Mouse (Mus musculus) CH12F3 (cell line): ENCODE measurements around the gene Mettl7a2.

Source experiments
- in situ Hi-C: fragments of 300-500 bp; cut with MboI; formaldehyde crosslinking; loops from 2 replicates; pipeline ENCODE4 v1.14.3; 2020; ENCODE audit warnings: low sequenced_read_pairs

Gene Mettl7a2

DNA sequence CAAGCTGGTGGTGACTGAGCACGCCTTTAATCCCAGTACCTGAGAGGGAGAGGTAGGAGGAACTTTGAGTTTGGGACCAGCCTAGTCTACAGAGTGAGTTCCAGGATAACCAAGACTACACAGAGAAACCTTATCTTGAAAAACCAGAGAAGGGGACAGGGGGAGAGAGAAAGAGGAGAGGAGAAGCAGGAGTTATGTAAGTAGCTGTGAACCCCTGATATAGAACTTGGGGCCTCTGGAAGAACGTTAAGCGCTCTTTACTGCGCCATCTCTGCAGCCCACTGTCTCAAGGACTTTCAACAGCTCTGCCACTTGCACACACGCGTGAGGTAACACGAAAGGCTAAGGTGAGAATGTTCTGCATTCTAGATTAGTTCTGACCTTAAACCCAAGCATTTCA, 38.6 kb downstream of the Mettl7a2 start:
- in situ Hi-C loops, result no loop called here

DNA sequence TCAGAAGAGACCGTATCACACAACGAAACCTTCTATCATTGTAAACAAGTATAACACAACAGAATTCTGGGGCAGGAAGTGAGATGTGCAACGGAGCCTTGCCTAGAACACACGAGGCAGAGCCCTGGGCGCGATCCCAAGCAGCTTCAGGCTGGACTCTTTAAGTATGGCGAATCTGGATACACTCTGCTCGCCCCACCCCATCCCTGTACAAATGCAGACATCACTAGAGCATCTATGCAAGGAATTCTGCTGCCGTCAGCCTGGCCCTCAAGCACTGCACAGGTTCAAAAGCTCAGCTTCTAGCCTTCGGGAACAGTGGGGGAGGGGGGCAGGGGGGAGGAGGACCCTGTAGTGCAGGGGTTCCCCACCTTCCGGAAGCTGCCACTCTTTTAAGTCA, 40.0 kb downstream of the Mettl7a2 start:
- in situ Hi-C loops, result no loop called here

DNA sequence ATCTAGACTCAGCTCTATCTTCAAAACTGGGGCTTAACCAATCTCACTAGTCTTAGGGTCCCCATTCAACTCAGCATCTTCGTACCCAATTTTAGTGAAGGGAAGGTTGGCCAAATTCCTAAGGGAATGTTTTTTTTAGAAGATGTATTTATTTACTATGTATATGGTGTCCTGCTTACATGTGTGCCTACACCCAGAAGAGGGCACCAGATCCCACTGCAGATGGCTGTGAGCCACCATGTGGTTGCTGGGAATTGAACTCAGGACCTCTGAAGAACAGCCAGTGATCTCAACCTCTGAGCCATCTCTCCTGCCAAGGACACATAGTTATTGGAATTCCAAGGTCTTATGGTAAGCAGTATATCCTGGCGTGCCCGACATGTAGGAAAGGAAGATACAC, 42.6 kb downstream of the Mettl7a2 start:
- in situ Hi-C loops, result no loop called here

DNA sequence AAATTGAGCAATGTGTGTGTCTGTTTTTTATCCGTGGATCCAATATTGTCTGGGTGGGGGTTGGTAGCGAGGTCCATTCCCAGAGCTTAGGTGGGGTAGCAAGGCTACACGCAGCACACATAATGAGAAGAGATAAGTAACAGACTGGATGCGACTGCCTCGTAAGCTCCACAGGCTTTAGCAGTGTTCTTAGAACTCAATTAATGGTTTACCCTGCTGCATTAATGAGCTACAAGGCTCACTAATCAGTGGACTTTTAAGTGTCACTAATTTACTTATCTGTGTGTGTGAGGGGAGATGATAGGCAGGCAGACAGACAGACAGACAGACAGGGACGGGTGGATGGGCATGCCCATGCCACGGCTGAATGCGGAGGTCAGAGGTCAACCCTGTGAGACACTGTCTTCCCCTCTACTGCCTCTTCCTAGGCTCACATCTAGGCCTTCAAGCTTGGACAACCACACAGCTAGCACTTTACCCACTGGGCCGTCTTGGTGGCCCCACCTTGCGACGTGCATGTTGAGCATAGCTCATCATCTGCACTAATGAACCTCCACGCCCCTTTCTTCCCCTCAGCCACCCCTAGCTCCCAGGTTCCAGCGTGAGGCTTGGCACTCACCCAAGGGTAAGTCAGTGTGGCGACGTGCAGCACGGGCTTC, 47.7 kb downstream of the Mettl7a2 start:
- in situ Hi-C loops, result no loop called here

DNA sequence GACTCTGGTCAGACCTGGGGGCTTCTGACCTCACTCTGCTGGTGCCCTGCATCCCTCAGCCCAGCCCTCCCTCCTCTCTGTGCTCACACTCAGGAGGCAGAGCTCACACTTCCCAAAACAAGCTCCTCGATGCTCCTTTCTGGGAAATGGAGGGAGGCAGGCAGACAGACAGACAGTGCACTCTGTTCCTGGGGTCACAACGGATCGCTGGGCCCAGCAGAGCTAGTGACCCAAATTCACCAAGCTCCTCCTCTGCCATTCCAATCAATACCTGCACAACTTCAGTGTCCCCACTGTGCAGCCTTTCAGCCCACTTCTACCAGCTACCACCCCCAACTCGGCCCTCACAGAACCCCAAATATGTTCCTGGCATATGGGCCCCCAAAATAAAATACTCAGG, 48.8 kb downstream of the Mettl7a2 start:
- in situ Hi-C loops, result no loop called here

DNA sequence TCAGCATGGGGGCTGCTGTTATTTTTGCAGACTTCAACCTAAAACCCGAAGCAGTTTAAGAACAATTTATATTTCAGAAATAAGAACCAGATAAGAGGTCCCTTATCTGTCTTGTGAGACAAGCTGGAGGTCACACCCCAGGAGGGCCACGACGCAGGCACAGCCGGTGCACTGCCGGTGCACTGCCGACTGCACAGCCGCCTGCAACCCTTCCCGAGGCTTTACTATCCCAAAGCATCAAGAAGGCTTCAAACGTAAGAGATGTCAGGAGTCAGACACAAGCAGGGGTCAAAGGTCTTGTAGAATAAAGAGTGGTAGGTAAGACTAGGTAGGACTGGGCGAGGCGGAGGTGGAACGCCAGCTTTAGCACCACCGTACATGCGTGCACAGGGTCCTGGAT, 49.3 kb downstream of the Mettl7a2 start:
- in situ Hi-C loops, result no loop called here

DNA sequence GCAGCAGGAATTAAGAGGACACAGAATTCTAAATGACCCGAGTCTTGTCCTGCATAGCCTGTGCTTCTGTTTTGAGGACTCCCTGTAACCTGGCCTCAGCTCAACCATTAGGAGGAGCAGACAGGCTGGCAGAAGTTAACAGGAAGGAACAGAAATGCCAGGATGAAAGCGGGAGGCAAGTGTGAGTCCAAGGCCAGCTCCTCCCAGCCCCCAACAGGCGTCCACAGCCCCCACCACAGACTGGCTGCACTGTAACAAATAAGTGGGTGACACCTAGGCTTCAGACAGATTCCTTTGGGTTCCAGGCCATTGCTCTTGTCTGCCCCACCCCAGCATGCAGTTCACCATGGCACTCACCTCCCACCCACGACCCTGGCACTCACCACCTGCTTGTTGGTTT, 49.8 kb downstream of the Mettl7a2 start:
- in situ Hi-C loops, result no loop called here

DNA sequence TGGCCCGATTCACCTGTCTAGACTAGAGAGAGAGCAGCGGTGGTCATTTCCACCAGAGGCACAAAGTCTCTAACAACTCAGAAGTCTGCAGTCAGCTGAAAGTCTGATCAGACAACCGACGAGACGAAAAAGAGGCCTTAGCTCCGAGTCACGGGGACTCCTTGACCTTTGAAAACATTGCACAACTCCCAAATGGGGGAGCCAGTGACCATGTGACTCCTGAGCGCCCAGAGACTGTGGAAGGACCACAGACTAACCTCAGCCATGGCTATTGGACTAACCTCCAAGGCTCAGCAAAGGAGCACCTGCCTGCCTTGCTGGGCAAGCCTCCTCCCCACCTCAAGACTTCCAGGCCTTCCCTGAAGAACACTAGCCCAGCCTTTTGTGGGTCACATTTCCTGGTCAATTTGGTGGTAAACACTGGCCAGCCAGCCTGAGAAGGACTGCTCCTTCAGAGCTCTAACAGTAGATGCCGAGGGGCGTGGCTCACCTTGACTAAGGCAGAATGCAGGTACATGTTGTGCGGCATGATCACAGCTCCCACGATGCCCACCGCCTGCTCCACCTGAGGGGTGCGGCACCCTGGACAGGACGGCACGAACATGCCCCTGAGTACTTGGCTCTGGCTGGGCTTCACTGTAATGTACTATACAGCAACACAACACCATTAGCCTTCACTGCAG, 50.5 kb downstream of the Mettl7a2 start:
- in situ Hi-C loops, result no loop called here

DNA sequence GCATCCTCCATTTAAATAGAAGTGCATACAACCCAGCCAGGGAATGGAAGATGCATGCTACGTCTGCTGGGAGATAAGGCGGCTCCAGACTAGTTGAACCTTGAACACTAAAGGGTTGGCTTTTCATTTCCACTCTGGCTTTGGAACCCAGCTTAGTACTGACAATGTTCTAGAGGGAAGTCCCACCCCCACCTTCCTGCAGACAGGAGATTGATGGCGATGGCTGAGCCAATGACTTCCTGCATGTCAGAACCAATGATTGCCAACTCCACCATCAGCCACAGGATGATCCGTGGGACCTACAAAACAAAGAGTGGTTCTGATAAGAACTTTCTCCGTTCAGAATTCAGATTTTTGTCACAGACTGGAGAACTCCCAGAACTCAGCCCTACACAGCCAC, 53.1 kb downstream of the Mettl7a2 start:
- in situ Hi-C loops, result no loop called here

DNA sequence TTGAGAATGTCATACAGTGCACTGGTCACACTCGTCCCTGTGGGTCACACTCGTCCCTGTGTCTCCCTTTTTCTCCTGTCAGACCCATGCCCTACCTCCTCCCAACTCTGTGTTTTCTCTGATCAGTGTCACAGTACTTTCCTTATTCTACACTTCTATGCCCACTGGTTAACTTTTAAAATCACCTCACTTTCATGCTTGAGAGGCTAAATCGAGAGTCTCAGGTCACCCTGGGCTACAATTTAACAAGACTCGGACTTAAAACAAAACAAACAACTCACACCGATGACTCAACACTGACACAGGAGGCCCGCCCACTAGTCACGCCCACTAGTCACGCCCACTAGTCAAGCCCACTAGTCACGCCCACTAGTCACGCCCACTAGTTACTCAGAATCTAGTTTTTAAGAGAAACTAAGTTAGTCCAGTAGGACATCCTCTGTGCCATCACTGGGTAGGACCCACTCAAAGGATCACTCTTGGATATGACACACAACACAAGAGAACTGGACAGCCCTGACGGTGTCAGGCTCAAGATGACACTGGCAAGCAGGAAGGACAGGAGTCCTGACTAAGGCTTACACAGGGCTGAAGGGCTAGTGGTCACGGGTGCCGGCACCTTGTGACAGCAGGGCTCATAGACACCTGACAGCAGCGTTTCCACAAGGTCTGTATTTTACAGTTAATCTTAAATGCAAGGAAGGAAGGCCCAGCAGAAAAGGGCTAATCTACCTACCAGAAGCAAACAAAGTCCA, 58.1 kb downstream of the Mettl7a2 start:
- in situ Hi-C loops, result no loop called here
